Mouse (Mus musculus) bone marrow macrophage, adult 2 months (primary cell): ENCODE results near the gene Slc10a1. TPM values are rescaled to one million over a fixed set of nuclear protein-coding genes. Genes with fewer than 3 reads are reported as not detected.

Experiments used
- H3K27ac ChIP-seq: 2 replicates; pipeline ENCODE4 v1.5.1; 2012; ENCODE audit warnings: low read depth, low read length; ENCODE audit not compliant: insufficient read depth
- H3K4me1 ChIP-seq: 2 replicates; pipeline ENCODE4 v1.6.1; 2012; ENCODE audit warnings: low read length; ENCODE audit not compliant: control insufficient read depth, insufficient read depth
- H3K4me3 ChIP-seq: 2 replicates; pipeline ENCODE4 v1.5.1; 2012; ENCODE audit warnings: mild to moderate bottlenecking, low read length, moderate library complexity; ENCODE audit not compliant: insufficient read depth
- CTCF ChIP-seq: IDR thresholded peaks from 2 replicates; pipeline ENCODE4 v1.5.1; 2012; ENCODE audit warnings: low read depth, mild to moderate bottlenecking, low read length, moderate library complexity
- POLR2A ChIP-seq: IDR thresholded peaks from 2 replicates; pipeline ENCODE4 v1.6.1; 2012; ENCODE audit warnings: mild to moderate bottlenecking, low read depth, low read length, borderline replicate concordance
- polyA plus RNA-seq: library from polyadenylated mRNA; stranded (reverse); fragments of >200 nt; gene quantifications from 2 replicates; pipeline ENCODE4 v1.2.4, GENCODE M21; 2012; ENCODE audit not compliant: missing spikeins, insufficient read depth, insufficient read length

Gene Slc10a1
- polyA plus RNA-seq: not detected in 2 replicates

DNA sequence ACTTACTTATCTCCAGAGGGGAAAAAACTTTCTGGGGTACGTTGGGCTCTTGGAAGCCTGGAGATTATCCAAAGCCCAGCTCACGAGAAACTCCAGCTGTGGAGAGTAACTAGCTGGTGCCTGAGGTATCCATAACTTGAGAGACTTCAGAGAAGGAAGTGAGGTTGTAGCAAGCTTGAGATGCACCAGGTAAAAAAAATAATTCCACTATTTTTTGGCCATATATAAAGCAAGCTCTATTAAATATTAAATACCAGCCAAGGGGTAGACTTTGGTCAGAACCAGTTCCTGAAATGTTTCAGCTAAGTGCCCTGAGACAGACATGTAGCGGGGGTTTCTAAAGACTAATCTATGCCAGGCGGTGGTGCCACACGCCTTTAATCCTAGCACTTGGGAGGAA, at the start of gene Slc10a1:
Gene Slc10a1 (minus strand): TSS at position 101 of the 400 bp plus-strand sequence.
- TF ChIP-seq CTCF: no peak
- no peak for TF ChIP-seq POLR2A
- no peak within 1 kb of the TSS for H3K27ac ChIP-seq
- no peaks in the 10 kb centered on the region for H3K4me1 ChIP-seq
- H3K4me3 ChIP-seq: no peak within 1 kb of the TSS

DNA sequence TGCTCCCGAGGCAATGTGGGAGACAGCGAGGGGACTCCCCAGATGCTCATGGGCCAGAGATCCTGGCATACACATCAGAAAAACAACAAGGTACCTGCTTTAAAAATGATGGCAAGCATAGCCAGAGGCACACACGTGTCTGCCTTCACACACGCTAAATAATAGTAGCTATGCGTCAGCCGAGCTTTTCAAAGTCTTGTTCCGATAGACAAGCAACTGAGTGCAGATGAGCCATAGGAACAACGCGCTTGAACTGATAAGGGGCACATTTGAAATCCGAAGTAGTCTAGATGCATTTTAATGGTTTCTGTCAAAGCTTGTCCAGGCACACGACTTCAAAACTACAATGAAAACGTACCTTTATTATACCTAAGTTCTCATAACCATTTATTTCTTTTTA, 49.1 kb upstream of the Slc10a1 start:
- no peak overlapping the region for H3K27ac ChIP-seq
- H3K4me1 ChIP-seq: no peaks in the 10 kb centered on the region; the same call in 1 of the 2 replicates
- no peak overlapping the region for H3K4me3 ChIP-seq
- no peak for TF ChIP-seq POLR2A
- TF ChIP-seq CTCF: no peak

DNA sequence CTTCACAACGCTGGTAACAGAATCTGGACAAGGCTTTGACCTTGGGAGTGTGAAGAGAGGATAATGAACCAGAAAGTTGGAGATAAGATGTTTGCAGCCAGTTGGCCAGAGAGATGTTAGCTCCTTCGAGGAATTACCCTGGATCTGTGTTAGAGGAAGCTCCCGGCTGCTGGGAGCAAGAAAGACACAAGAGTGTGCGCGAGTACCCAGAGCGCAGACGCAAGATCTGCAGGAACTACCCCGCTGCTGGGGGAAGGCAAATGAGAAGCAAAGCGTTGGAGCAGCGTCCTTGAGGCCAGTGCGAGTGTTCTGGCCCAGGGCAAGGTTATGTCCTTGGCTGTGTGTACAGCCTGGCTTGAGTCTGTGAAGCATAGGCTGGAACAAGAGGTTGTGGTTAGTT, 45.0 kb upstream of the Slc10a1 start:
- TF ChIP-seq CTCF (no peak), POLR2A (no peak)
- H3K4me3 ChIP-seq: no peak overlapping the region

DNA sequence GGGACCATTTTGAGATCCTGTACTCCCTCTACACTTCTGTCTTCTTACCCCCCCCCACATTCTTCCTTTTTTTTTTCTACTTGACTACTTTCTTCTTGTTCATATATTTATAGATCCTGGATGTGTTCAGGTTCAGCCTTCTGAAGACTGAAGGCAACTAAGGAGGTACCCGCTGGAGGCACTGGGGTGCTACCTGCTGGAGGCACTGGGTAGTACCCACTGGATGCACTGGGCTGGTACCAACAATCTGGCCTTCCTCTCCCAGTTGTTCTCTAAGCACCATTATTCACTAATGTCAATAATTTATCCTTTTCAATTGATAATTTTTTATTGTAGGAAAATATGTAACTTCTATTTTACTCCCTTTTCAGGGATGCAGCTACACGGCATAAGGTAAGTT, 43.5 kb upstream of the Slc10a1 start:
- Histone ChIP-seq H3K27ac (no peak overlapping the region), H3K4me3 (no peak overlapping the region), H3K4me1 (no peaks in the 10 kb centered on the region)
- TF ChIP-seq CTCF (no peak), POLR2A (no peak)

More for the DNA sequence above, 45.0 kb upstream of the Slc10a1 start:
- H3K4me1 ChIP-seq: no peaks in the 10 kb centered on the region
- H3K27ac ChIP-seq: no peak overlapping the region

DNA sequence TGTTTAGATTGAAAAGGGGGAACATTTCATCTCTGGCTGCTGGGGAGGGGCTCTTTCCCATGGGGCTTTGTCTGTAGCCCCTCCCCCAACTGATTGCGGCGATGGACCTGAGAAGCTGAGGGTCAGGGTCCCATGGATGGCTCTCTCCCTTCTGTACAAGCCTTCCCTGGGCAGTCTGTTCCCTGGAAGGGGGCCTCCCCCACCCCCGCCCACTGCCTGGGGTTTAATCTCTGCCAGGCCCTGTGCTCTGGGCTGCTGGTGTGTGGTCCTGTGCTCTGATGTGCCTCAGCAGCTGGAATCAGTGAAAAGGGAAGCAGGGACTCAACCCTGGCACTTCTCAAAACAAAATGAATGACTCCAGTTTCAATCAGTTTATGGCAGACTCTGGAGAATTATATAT, 41.3 kb upstream of the Slc10a1 start:
- Histone ChIP-seq H3K4me3 (no peak overlapping the region), H3K4me1 (no peaks in the 10 kb centered on the region), H3K27ac (no peak overlapping the region)
- TF ChIP-seq CTCF (no peak), POLR2A (no peak)

DNA sequence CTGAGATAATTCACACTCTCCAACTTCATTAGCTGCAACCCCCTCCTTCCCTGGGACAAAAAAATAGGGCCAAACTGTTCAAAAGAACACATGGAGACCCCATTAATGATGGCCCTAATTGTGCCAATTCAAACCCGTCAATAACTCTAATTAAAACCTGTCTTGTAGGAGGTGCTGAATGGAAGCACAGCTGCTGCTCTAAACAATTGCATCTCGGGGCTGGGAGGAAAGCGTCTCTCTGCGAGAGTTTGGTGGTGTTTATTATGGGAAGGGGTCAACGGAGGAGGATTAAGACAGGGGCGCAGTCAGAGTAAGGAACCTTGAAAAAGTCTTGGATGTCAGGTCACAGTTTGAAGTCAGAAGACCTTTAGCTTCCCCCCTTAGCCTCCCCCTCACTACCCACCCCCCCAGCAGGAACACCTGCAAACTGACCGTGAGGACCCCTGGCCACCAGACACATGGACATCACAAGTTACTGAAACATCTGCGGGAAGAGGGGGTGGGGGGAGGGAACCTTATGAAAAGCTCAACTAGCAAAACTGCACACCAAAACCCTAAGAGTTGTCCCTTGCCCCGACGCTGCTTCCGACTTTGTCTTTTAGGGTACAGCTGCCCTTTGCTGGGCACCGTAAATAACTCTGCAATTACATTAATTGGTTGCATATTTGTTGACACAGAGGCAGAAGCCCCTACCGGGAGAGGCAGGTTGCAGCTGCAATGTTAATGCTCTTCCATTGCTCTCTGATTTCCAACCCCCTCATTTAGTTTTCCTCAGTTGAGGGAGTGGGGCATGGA, 34.5 kb upstream of the Slc10a1 start:
- Histone ChIP-seq H3K4me3 (no peak overlapping the region), H3K27ac (no peak overlapping the region), H3K4me1 (no peaks in the 10 kb centered on the region)
- TF ChIP-seq POLR2A: no peak
- no peak for TF ChIP-seq CTCF

DNA sequence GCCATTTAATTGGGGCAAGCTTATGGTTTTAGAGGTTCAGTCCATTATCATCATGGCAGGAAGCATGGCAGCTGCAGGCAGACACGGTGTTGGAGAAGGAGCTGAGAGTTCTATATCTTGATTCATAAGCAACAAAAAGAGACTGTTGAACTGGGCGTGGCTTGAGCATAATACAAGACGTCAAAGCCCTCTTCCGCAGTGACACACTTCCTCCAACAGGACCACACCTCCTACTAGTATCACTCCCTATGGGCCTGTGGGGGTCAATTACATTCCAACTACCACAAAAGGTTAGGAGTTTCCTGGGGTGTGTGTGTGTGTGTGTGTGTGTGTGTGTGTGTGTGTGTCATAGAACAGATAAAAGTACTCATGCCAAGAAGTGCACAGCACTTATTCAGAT, 32.4 kb upstream of the Slc10a1 start:
- H3K4me1 ChIP-seq: no peaks in the 10 kb centered on the region
- no peak overlapping the region for H3K4me3 ChIP-seq
- TF ChIP-seq CTCF (no peak), POLR2A (no peak)
- no peak overlapping the region for H3K27ac ChIP-seq

DNA sequence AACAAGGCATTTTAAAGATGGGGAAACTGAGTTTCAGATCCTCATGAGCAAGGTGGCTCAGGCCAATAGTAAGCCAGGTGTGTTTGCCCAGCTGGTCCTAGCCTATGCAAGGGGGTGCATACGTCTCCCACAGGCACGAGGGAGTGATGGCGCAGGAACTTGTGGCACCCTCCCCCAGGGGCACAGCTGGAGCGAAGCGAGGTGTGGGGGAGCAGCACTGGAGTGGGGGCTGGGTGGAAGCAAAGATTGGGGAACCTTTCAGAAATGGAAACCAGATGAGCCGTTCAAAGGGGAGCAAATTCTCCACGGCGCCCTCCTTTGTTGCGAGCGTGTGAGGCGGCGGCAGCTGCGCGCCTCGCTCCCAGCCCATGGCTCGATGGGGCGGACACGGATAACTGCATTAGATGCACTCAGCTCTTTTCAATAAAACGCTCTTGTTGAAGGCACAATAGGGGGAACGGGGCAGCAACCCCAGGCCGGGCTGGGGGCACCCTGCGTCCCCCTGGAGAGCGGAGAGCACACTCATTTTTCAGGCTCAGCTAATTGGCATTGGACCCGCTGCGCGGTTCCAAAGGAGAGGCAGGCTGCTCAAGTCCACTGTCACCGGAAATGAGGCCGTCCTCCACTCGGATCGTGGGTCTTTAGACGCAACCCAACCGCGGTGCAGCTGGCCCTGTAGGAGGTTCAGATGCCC, 30.2 kb upstream of the Slc10a1 start:
- Histone ChIP-seq H3K27ac (no peak overlapping the region), H3K4me3 (no peak overlapping the region)

DNA sequence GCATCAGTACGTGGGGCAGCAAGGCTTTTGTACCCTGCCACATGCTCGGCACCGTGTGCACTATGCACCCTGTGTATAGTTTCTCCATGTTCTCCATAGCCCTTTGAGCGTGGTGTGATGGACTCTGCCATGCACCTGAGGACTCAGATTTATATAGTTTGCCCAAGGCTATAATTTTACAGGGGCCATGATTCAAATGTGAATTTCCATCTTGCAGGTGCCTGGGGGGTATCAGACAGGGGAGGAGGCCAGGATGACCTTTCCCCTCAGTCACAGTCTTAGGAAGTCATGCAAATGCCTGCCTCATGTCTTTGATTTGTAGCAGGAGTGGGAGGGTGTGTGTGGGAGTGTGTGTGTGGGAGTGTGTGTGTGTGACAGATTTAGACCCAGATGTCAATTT, 29.1 kb upstream of the Slc10a1 start:
- TF ChIP-seq CTCF (no peak), POLR2A (no peak)
- H3K27ac ChIP-seq: no peak overlapping the region
- H3K4me1 ChIP-seq: peaks cover 8% of the 10 kb centered on the region
- H3K4me3 ChIP-seq: no peak overlapping the region

More for the DNA sequence above, 30.2 kb upstream of the Slc10a1 start:
- peaks cover 8% of the 10 kb centered on the region for H3K4me1 ChIP-seq
- TF ChIP-seq CTCF (no peak), POLR2A (no peak)

DNA sequence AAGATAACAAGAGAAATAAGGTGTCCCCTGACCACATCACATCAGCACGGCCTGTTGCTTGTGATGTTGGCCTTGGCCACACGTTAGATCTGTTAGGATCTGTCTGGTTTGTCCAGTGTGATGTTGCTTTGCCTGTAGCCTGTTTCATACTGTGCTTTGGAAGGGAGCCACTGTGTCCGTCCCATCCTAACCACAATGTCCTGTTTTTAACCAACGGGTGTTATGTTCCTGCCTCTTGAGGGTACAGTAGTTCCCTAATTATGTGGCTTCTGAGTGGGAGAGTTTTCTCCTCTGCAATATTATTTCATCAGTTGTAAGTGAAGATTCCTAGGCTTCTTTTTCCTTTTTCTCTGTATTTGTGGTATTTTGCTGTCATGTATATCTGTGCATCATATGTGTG, 26.8 kb upstream of the Slc10a1 start:
- TF ChIP-seq CTCF: no peak
- TF ChIP-seq POLR2A: no peak
- H3K4me3 ChIP-seq: no peak overlapping the region
- H3K27ac ChIP-seq: no peak overlapping the region
- H3K4me1 ChIP-seq: peaks cover 8% of the 10 kb centered on the region
